ENCODE assay signal across 13 mouse cellular contexts in the genomic region with DNA sequence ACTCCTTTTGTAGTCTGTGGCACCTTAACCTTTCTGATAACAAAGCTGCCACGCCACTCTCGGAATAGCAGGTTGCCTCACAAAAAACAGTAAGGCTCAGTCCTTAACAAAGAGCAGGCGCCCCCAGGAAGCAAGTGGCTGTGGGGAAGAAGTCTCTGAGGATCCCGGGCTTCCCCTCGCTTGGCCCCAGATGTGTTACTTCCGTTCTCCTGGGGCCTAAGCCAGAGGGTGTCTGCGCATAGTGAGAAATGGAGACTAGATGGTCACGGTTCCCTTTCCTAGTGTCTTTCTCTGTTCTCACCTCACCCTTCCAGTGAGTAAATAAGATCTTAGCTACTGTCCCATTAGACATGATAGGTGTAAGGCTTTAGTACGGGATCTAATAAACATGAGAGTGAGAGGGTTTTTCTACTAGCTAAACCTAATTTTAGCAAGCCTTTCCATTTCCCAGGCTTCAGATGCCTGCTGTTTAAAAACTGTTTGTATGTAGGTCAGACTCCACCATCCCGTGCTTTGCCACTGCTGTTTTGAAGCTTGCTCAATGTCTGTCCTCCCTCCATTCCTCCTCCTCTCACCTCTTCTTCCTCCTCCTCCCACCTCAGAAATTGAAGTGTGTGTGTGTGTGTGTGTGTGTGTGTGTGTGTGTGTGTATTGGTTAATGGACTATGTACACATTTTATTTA. TPM values are rescaled to one million over a fixed set of nuclear protein-coding genes. Genes with fewer than 3 reads are reported as not detected.
DNase-seq lines count a peak whose midpoint lies in the region; ATAC-seq and TF ChIP-seq lines count a peak whose summit lies in the region.
"Had no signal": no experiment of that assay in that cellular context is flagged by ENCODE, and none has a peak within 500 bp of the region (broad histone marks: within the 10 kb centered on the region; RNA-seq: fewer than 3 reads in every experiment).

No protein-coding gene starts in this region.

- ATAC-seq in forebrain, embryonic 12.5 days (ENCODE audit: low FRiP score) = no peak
- ATAC-seq in forebrain, embryonic 13.5 days = no peak
- ATAC-seq in liver, postnatal 0 days = no peak
- no peak for ATAC-seq in liver, embryonic 12.5 days
- ATAC-seq in hindbrain, postnatal 0 days = no peak
- ATAC-seq: activated CD4-positive, CD25-positive, alpha-beta regulatory T cell, adult 4 months; intestine, postnatal 0 days had no signal

- H3K9me3 ChIP-seq in forebrain, embryonic 12.5 days = no peaks in the 10 kb centered on the region
- H3K9me3 ChIP-seq in forebrain, embryonic 13.5 days (replicated peaks) = no peaks in the 10 kb centered on the region
- no peaks in the 10 kb centered on the region for H3K9me3 ChIP-seq in liver, postnatal 0 days (ENCODE audit: low read length)
- no peaks in the 10 kb centered on the region for H3K9me3 ChIP-seq in liver, embryonic 12.5 days (replicated peaks)
- H3K9me3 ChIP-seq in hindbrain, postnatal 0 days (ENCODE audit: low read length) = no peaks in the 10 kb centered on the region
- H3K9me3 ChIP-seq: forebrain, embryonic 10.5 days; G1E had no signal

- 0 out of 2 replicates have a peak overlapping the region, but pooled peaks have one; percentile 7 for H3K9ac ChIP-seq in forebrain, embryonic 12.5 days
- no peak overlapping the region for H3K9ac ChIP-seq in forebrain, embryonic 13.5 days
- no peak overlapping the region for H3K9ac ChIP-seq in liver, postnatal 0 days (replicated peaks)
- no peak overlapping the region for H3K9ac ChIP-seq in liver, embryonic 12.5 days
- H3K9ac ChIP-seq in hindbrain, postnatal 0 days (replicated peaks; ENCODE audit: low read length) = no peak overlapping the region

- TF ChIP-seq EP300 in liver, postnatal 0 days (IDR thresholded peaks at IDR 0.05; ENCODE audit: low read depth) = no peak

- no peak overlapping the region for H3K4me2 ChIP-seq in forebrain, embryonic 12.5 days
- no peak overlapping the region for H3K4me2 ChIP-seq in forebrain, embryonic 13.5 days
- H3K4me2 ChIP-seq in liver, postnatal 0 days (ENCODE audit: low read depth, low read length) = peak overlapping the region; percentile 19; the same call in 1 of the 2 replicates
- no peak overlapping the region for H3K4me2 ChIP-seq in liver, embryonic 12.5 days
- H3K4me2 ChIP-seq in hindbrain, postnatal 0 days (ENCODE audit: low read depth, low read length) = no peak overlapping the region

- no peak overlapping the region for H3K27ac ChIP-seq in forebrain, embryonic 12.5 days
- no peak overlapping the region for H3K27ac ChIP-seq in forebrain, embryonic 13.5 days
- H3K27ac ChIP-seq in liver, postnatal 0 days (ENCODE audit: low read depth) = peak overlapping the region; percentile 48; the same call in 1 of the 2 replicates
- H3K27ac ChIP-seq in liver, embryonic 12.5 days = no peak overlapping the region
- H3K27ac ChIP-seq in hindbrain, postnatal 0 days = peak overlapping the region; percentile 29
- H3K27ac ChIP-seq: forebrain, embryonic 10.5 days had no signal

- no peaks in the 10 kb centered on the region for H3K27me3 ChIP-seq in forebrain, embryonic 12.5 days
- H3K27me3 ChIP-seq in forebrain, embryonic 13.5 days = no peaks in the 10 kb centered on the region
- H3K27me3 ChIP-seq in liver, postnatal 0 days (ENCODE audit: insufficient read depth, low read length) = no peaks in the 10 kb centered on the region
- H3K27me3 ChIP-seq in liver, embryonic 12.5 days (replicated peaks) = no peaks in the 10 kb centered on the region
- H3K27me3 ChIP-seq in hindbrain, postnatal 0 days (ENCODE audit: insufficient read depth, low read length) = no peaks in the 10 kb centered on the region

- TF ChIP-seq CTCF in liver, postnatal 0 days (IDR thresholded peaks at IDR 0.05; ENCODE audit: low read depth) = no peak
- TF ChIP-seq CTCF in hindbrain, postnatal 0 days (IDR thresholded peaks at IDR 0.05; ENCODE audit: low read depth) = no peak

- H3K4me3 ChIP-seq in forebrain, embryonic 12.5 days (replicated peaks) = no peak overlapping the region
- no peak overlapping the region for H3K4me3 ChIP-seq in forebrain, embryonic 13.5 days
- no peak overlapping the region for H3K4me3 ChIP-seq in liver, postnatal 0 days (ENCODE audit: low read depth, low read length)
- H3K4me3 ChIP-seq in liver, embryonic 12.5 days = no peak overlapping the region
- H3K4me3 ChIP-seq in hindbrain, postnatal 0 days (ENCODE audit: low read length) = no peak overlapping the region
- H3K4me3 ChIP-seq: forebrain, embryonic 10.5 days had no signal

- WGBS in forebrain, embryonic 12.5 days = 86% methylated on average over 10 of the region's 10 CpGs
- 86% methylated on average over 10 of the region's 10 CpGs for WGBS in forebrain, embryonic 13.5 days
- WGBS in liver, postnatal 0 days (ENCODE audit: insufficient replicate concordance) = 67% methylated on average over 10 of the region's 10 CpGs
- WGBS in liver, embryonic 12.5 days (ENCODE audit: insufficient replicate concordance) = 63% methylated on average over 10 of the region's 10 CpGs
- WGBS in hindbrain, postnatal 0 days = 70% methylated on average over 10 of the region's 10 CpGs

- H3K4me1 ChIP-seq in forebrain, embryonic 12.5 days = no peaks in the 10 kb centered on the region
- no peaks in the 10 kb centered on the region for H3K4me1 ChIP-seq in forebrain, embryonic 13.5 days
- no peaks in the 10 kb centered on the region; the same call in 1 of the 2 replicates for H3K4me1 ChIP-seq in liver, postnatal 0 days (ENCODE audit: insufficient read depth)
- peaks cover 5% of the 10 kb centered on the region for H3K4me1 ChIP-seq in liver, embryonic 12.5 days
- H3K4me1 ChIP-seq in hindbrain, postnatal 0 days (ENCODE audit: insufficient read depth, low read length) = no peaks in the 10 kb centered on the region; the same call in 1 of the 2 replicates
- H3K4me1 ChIP-seq: forebrain, embryonic 10.5 days had no signal

- no peak for DNase-seq in liver, postnatal 0 days
- peak; percentile 41 for DNase-seq in cerebellum, adult 11-12 months
- no peak for DNase-seq in hindbrain, postnatal 0 days (ENCODE audit: low spot score)
- DNase-seq in kidney, postnatal 14 days = no peak
- DNase-seq in adrenal gland, postnatal 25 days = no peak
- DNase-seq: gastrocnemius, postnatal 36 days had no signal

- peaks cover 93% of the 10 kb centered on the region for H3K36me3 ChIP-seq in forebrain, embryonic 12.5 days (replicated peaks)
- peaks cover 93% of the 10 kb centered on the region for H3K36me3 ChIP-seq in forebrain, embryonic 13.5 days (ENCODE audit: poor library complexity, severe bottlenecking)
- peaks cover 23% of the 10 kb centered on the region for H3K36me3 ChIP-seq in liver, postnatal 0 days (replicated peaks; ENCODE audit: insufficient read depth, low read length)
- peaks cover 83% of the 10 kb centered on the region for H3K36me3 ChIP-seq in liver, embryonic 12.5 days
- H3K36me3 ChIP-seq in hindbrain, postnatal 0 days (ENCODE audit: insufficient read depth, low read length) = peaks cover 17% of the 10 kb centered on the region

RNA-seq across cellular contexts. Expression of a gene that starts 13.9 kb away (rescaled TPM):
- polyA plus RNA-seq in forebrain, embryonic 12.5 days (2016; fragmentation: Nextera tagmentation; extraction: Ambion mirVana) = 21.9 and 22.3 TPM in 2 replicates
- polyA plus RNA-seq in forebrain, embryonic 13.5 days (2015; fragmentation: Nextera tagmentation; extraction: Ambion mirVana) = 29.4 and 35.0 TPM in 2 replicates
- 0.31 and 0.41 TPM in 2 replicates for polyA plus RNA-seq in liver, postnatal 0 days (2015; fragmentation: Nextera tagmentation; extraction: Ambion mirVana)
- 0.19 and 0.31 TPM in 2 replicates for polyA plus RNA-seq in liver, embryonic 12.5 days (2016; fragmentation: Nextera tagmentation; extraction: Ambion mirVana)
- 412 and 470 TPM in 2 replicates for total RNA-seq in hindbrain, postnatal 0 days (2014; rRNA removed)
- 261 and 266 TPM in 2 replicates for polyA plus RNA-seq in hindbrain, postnatal 0 days (2015; fragmentation: Nextera tagmentation; extraction: Ambion mirVana)
- 23.1 and 26.6 TPM in 2 replicates for total RNA-seq in adrenal gland, postnatal 25 days (2021)

Comparison
In these comparisons a context has a peak if more than half of its experiments do, and no peak if none do; other contexts are left out.
1. H3K27ac ChIP-seq: peak in liver, postnatal 0 days (single experiment) and hindbrain, postnatal 0 days (single experiment); none in forebrain, embryonic 12.5 days (single experiment), forebrain, embryonic 13.5 days (single experiment) and liver, embryonic 12.5 days (single experiment).
2. RNA of a gene that starts 13.9 kb away (polyA plus RNA-seq): 261 to 266 TPM in hindbrain, postnatal 0 days, 29.4 to 35.0 TPM in forebrain, embryonic 13.5 days and 21.9 to 22.3 TPM in forebrain, embryonic 12.5 days; 0.31 to 0.41 TPM in liver, postnatal 0 days and 0.19 to 0.31 TPM in liver, embryonic 12.5 days; every median in the first group is over 10 times any median in the second.